Mouse (Mus musculus) embryonic fibroblast, embryonic 13.5 days (primary cell): Measurements from ENCODE around the gene Pnlip.

ENCODE experiments used
- CTCF ChIP-seq: IDR thresholded peaks from 2 replicates; pipeline ENCODE4 v1.5.1; 2011; ENCODE audit warnings: mild to moderate bottlenecking, control low read depth, low read length, moderate library complexity, borderline replicate concordance; ENCODE audit not compliant: insufficient read depth
- POLR2A ChIP-seq: IDR thresholded peaks from 2 replicates; pipeline ENCODE4 v1.6.1; 2011; ENCODE audit warnings: low read depth, mild to moderate bottlenecking, control low read depth, low read length, moderate library complexity

DNA sequence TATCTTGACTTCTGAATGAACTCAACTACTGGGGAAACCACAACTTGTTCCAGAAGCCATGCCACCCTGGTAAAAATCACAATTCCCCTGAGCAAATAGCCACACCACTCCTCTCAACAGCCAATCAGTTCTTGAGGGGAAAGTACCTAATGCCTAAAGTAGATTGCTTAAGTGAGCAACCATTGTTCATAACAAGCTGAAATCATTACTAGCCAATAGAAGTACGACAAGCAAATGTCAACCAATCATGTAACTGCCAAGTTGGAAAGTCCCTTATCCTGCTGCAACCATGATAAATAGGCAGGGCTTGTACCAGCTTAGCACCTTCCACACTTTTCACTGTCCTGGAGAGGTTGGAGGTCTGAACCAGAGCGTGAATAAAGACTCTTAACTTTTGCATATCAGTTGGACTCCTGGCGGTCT lies 22.9 kb upstream of the Pnlip start:
- TF ChIP-seq CTCF (no peak), POLR2A (no peak)
